Mouse (Mus musculus) spleen, postnatal 0 days (tissue): ENCODE results near the gene Tbx6. TPM values are rescaled to one million over a fixed set of nuclear protein-coding genes. Genes with fewer than 3 reads are reported as not detected.

ENCODE experiments used
- polyA plus RNA-seq: library from polyadenylated mRNA; unstranded; fragments of >200 nt; fragmentation: Nextera tagmentation; extraction: Ambion mirVana; gene quantifications from 2 replicates; pipeline ENCODE4 v1.2.1, GENCODE M21; 2015

Gene Tbx6
- 0.81 and 1.0 TPM in 2 replicates for polyA plus RNA-seq

GRCm38 (mm10) chr7:126780971-126781635 is at the start of gene Tbx6:
TSS of gene Tbx6 (plus strand) at chr7:126781483.

GRCm38 (mm10) chr7:126759050-126759671 is 22.1 kb upstream of the Tbx6 start, which contains the start of gene Mapk3:
TSS of gene Mapk3 (plus strand) at chr7:126759601.

GRCm38 (mm10) chr7:126766201-126766600 is 15.1 kb upstream of the Tbx6 start, which contains the start of gene Gdpd3:
TSS of gene Gdpd3 (plus strand) at chr7:126766334.

GRCm38 (mm10) chr7:126776598-126777057 is 4.7 kb upstream of the Tbx6 start, which contains the start of gene Ypel3:
TSS of gene Ypel3 (plus strand) at chr7:126776955.

DNA sequence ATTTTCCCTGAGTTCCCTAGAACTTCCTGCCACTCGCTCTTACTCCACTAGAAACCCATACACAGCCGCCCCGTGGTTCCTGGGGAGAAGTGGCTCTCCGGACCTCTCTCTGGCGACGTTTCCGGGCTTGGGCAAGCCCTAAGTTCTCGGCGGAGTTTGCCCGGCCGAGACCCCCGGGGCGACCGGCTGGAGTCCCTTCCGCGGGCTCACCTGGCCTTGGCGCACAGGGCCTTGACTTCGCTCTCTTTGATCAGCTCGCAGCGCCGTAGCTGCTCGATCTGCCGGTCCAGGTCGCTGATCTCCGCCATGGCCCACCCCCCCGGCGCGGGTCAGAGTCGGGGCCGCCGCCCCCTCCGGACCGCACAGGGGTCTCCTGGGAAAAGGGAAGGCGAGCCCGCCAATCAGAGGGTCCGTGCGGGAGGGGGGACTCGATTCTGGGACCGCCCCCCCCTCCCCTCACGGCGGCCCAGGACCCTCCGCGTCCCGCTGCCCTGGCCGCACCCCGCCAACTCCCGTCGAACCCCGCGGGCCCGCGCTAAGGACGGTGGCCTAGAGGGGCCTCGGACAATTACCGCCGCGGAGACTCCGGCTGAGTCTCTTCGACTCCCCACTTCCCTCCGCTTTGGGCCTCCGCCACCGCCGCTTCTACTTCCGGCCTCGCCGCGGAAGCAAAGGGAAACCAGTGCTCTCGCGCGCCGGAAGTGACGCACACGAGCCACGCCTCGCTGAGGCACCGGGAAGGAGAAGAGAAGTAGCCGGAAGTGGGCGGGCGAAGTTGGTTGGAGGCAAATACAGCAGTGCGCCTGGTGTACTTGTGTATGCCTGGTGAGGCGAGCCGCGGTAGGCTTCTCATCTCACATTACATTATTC is 10.8 kb downstream of the Tbx6 start, which contains the start of gene Ppp4c:
Gene Ppp4c, minus strand, starts transcription at position 646 of the 870 bp plus-strand sequence.

DNA sequence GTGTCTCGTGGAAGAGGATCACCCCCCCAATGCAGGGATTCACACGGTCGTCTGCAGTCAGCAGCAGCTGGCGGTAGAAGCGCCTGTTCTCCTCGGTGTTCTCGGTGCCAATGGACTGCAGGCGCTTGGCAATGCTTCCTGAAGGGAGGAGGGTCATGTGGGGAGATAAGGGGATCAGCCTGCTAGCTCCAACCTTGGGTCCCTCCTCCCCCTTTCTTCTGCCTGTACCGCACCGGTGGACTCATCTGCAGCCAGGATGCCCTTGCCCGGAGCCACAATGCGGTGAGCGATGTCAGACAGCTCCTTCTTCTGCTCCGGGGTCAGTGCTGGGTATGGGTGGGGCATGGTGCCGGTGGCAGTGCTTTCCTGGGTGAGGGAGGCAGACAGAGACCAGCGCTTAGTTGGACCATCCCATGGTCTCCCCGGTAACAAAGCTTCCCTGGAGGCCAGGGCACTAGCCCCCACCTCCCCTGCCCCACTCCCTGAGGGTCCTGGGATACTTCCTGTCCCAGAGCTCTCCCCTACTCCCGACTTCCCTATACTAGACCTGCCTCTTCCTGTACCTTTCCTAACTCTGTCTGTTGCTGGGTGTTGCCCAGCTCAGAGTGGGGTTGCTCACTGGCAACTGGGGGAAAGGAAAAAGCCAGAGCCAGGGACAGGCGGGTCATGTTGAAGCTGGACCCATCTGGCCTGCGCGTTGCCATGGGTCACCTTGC is 16.3 kb downstream of the Tbx6 start, which contains the start of gene Fam57b:
Gene Fam57b, plus strand, starts transcription at position 258 of the 716 bp plus-strand sequence.

DNA sequence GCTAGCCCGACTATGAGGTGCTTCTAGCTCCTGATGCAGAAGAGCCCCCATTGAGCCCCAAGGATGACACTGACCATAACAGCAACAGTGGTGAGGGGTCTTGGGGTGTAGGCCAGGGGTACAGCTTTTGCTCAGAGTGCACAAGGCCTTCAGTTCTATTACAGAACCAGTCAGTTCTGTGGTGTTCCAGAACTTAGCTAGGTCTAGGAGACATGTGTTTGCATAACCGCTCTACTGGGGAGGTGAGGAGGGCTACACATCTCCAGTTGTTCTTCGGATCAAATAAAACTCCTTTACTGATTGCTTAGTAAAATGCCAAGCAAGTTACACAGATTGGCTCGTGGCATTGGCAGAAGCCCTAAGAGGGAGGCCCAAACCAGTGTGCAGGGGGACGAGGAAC is 50.3 kb downstream of the Tbx6 start, which contains the start of gene 4930451I11Rik:
Gene 4930451I11Rik, minus strand, starts transcription at position 101 of the 400 bp plus-strand sequence.

Other genes starting within 250 kb of the Tbx6 start
- 127 and 128 TPM in 2 replicates for gene Eif3c, start 215.1 kb upstream of the Tbx6 start, polyA plus RNA-seq
- 8.2 and 8.4 TPM in 2 replicates for gene Apobr, start 196.5 kb upstream of the Tbx6 start, polyA plus RNA-seq
- gene Cln3, start 195.7 kb upstream of the Tbx6 start, polyA plus RNA-seq, result 23.1 and 32.8 TPM in 2 replicates
- gene Il27, start 186.5 kb upstream of the Tbx6 start, polyA plus RNA-seq, result 0.52 and 0.55 TPM in 2 replicates
- 14.0 and 15.6 TPM in 2 replicates for gene Nupr1, start 150.6 kb upstream of the Tbx6 start, polyA plus RNA-seq
- gene Sgf29, start 132.2 kb upstream of the Tbx6 start, polyA plus RNA-seq, result 32.5 and 37.4 TPM in 2 replicates
- gene Sult1a1, start 105.1 kb upstream of the Tbx6 start, polyA plus RNA-seq, result 10.9 and 15.1 TPM in 2 replicates
- 142 and 152 TPM in 2 replicates for gene Bola2, start 86.1 kb upstream of the Tbx6 start, polyA plus RNA-seq
- gene Slx1b, start 85.7 kb upstream of the Tbx6 start, polyA plus RNA-seq, result 3.1 and 4.5 TPM in 2 replicates
- 226 and 316 TPM in 2 replicates for gene Coro1a, start 73.7 kb upstream of the Tbx6 start, polyA plus RNA-seq
- gene Mapk3, start 21.9 kb upstream of the Tbx6 start, polyA plus RNA-seq, result 46.8 and 62.2 TPM in 2 replicates
- 4.7 and 6.9 TPM in 2 replicates for gene Gdpd3, start 15.1 kb upstream of the Tbx6 start, polyA plus RNA-seq
- gene Ypel3, start 4.5 kb upstream of the Tbx6 start, polyA plus RNA-seq, result 155 and 172 TPM in 2 replicates
- 134 and 141 TPM in 2 replicates for gene Ppp4c, start 11.0 kb downstream of the Tbx6 start, polyA plus RNA-seq
- 0.16 TPM in 1 of 2 replicates, not detected in the other for gene Fam57b, start 16.2 kb downstream of the Tbx6 start, polyA plus RNA-seq
- gene 4930451I11Rik, start 50.2 kb downstream of the Tbx6 start, polyA plus RNA-seq, result not detected in 2 replicates
- gene Doc2a, start 65.9 kb downstream of the Tbx6 start, polyA plus RNA-seq, result not detected in 2 replicates
- gene Hirip3, start 80.5 kb downstream of the Tbx6 start, polyA plus RNA-seq, result 22.2 and 23.3 TPM in 2 replicates
- 54.5 and 56.4 TPM in 2 replicates for gene Ino80e, start 80.9 kb downstream of the Tbx6 start, polyA plus RNA-seq
- 16.8 and 21.7 TPM in 2 replicates for gene Taok2, start 103.2 kb downstream of the Tbx6 start, polyA plus RNA-seq
- 27.2 and 31.4 TPM in 2 replicates for gene Tmem219, start 141.4 kb downstream of the Tbx6 start, polyA plus RNA-seq
- 9.0 and 9.3 TPM in 2 replicates for gene Kctd13, start 147.4 kb downstream of the Tbx6 start, polyA plus RNA-seq
- gene Asphd1, start 168.1 kb downstream of the Tbx6 start, polyA plus RNA-seq, result 0.12 TPM in 1 of 2 replicates, not detected in the other
- gene Sez6l2, start 169.1 kb downstream of the Tbx6 start, polyA plus RNA-seq, result 0.34 and 0.40 TPM in 2 replicates
- 56.1 and 61.1 TPM in 2 replicates for gene Cdipt, start 194.4 kb downstream of the Tbx6 start, polyA plus RNA-seq
- gene Cdiptos, start 194.6 kb downstream of the Tbx6 start, polyA plus RNA-seq, result 1.4 and 2.3 TPM in 2 replicates
- 13.4 and 15.9 TPM in 2 replicates for gene Mvp, start 233.1 kb downstream of the Tbx6 start, polyA plus RNA-seq
- gene Pagr1b, start 235.0 kb downstream of the Tbx6 start, polyA plus RNA-seq, result not detected in 2 replicates
- 32.5 and 43.1 TPM in 2 replicates for gene Pagr1a, start 235.9 kb downstream of the Tbx6 start, polyA plus RNA-seq
- 3.7 and 10.6 TPM in 2 replicates for gene Gm42742, start 239.6 kb downstream of the Tbx6 start, polyA plus RNA-seq
- gene Prrt2, start 239.7 kb downstream of the Tbx6 start, polyA plus RNA-seq, result 0.55 and 0.86 TPM in 2 replicates
- gene Maz, start 245.6 kb downstream of the Tbx6 start, polyA plus RNA-seq, result 47.2 and 48.3 TPM in 2 replicates